Mouse (Mus musculus) spleen, postnatal 36 days (tissue): Measurements from ENCODE around the gene Zfp408.

Experiments used
- DNase-seq, 2 experiments: peaks; one replicate each; pipeline ENCODE4 v3.0.0; 2022; ENCODE audit warnings: low spot score in 2 of 2, mixed read lengths in 1 of 2

The Zfp408 gene

DNA sequence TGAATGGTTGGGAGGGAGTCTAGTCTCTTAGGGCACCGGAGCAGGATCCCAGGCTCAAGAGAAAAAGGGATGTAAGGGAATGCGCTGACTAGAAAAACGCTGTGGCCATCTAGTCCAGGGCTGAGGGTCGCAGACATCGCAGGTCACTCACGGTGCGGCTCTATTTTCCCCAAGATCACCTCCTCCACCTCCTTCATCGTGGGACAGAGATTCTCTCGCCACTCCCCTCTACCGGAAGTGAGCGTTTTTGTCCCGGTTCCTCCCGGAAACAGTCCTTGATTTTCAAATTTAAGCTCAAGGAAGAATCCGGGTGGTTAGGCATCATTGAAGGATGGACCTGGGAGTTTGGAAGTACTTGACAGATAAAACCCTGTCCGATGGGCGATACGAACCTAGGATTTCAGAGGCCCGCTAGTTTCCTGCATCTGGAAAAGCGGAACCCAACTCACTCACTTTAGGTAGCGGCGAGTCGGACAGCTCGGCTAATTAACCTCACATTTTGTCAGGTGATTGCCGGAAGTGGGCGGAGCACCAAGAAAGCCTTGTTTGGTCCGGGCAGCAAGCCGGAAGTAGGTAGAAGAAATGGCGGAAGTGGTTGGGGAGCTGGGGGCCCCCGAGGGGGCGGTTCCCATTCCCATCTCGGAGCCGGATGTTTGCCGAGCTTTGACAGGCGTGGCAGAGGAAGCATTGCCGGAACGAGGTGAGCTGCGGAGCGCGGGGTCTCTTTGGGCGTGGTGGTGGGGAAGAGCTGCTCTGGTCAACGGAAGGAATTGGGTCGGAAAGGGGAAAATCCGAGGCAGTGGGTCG, at the start of gene Zfp408, which contains the start of gene Arhgap1:
Gene Zfp408 (minus strand): TSS at position 239 of the 807 bp plus-strand sequence.
Gene Arhgap1 (plus strand): TSS at position 308 of the 807 bp plus-strand sequence.
- peak; percentile 96 to 97 for DNase-seq

GRCm38 (mm10) chr2:91699225-91699624, 49.6 kb upstream of the Zfp408 start:
- DNase-seq, result no peak

DNA sequence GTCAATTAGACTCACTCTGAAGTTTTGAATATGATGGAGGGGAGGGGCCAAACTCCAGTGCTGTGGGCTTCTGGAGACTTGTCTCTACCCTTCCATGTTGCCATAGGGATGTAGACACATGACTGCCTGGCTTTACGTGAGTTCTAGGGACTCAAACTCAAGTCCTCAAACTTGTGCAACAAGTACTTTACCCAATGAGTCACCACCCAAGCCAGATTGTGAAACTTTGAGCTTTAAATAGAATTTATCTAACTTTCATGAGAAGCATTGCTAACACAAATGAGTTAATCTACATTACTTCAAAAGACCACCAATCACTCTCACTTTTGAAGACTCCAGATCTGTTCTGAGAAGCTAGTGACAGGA, 46.6 kb upstream of the Zfp408 start:
- no peak for DNase-seq

GRCm38 (mm10) chr2:91695436-91696224, 46.0 kb upstream of the Zfp408 start:
- no peak for DNase-seq

DNA sequence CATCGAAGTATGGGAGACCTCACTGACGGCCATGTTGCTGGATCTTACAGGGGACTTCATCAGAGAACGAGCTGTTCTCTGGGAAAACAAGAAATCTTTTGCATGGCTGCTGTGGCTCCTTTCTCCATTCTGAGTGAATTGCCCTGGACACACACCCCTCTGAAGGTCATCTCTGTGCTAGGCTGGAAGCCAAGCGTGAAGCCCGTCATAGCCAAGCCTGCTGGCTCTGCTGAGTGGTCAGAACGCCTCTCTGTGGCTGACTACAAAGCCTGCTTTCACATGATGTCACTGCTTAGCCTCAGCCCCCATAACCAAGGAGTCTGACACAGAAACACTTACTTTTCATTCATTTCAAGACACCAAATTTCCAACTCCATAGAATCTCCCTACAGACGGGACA, 39.9 kb upstream of the Zfp408 start:
- DNase-seq, result no peak

- no peak for DNase-seq
Observed at GRCm38 (mm10) chr2:91683919-91684318, 34.3 kb upstream of the Zfp408 start.

GRCm38 (mm10) chr2:91682850-91683249, 33.3 kb upstream of the Zfp408 start:
- DNase-seq, result peak in 1 of 2 experiments; percentile 16

DNA sequence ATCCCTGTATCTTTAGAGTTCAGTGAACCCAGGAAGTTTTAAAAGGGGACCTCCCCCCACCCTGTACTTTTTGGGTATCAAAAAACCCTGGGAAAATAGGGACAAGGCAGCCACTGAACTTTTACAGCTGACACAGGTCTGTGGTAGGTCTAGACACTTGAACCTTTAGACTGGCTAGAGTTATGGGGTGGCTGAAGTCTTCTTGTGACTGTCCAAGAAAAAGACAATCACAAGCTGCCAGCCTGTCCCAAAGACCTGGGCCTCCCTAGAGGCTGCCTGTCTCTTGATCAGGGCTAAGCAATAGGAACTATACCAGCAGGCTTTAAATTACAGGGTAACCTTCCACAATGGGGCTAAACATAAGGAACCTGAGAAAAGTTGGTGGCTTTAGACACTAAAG, 27.4 kb upstream of the Zfp408 start:
- DNase-seq, result no peak

GRCm38 (mm10) chr2:91676420-91676819, 26.8 kb upstream of the Zfp408 start:
- DNase-seq, result no peak

DNA sequence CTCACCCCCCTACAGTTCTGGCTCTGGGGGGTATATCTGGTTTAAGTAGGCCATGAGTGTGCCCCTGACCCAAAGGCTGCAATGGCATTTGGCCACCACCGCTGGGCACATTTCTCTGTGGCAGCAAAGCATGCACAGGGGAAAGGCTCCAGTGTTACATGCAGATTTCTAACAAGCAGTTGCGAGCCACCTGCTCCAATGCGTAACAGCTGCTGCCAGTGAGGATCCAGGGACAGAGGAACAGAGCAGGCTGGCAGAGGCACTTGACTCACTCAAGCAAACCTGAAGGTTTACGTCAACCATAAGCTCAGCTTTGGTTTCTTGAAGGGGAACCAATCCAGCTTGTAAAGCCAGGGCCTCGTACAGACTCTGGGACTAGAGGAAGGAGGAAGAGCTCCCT, 25.3 kb upstream of the Zfp408 start:
- no peak for DNase-seq

- DNase-seq, result no peak
Observed at GRCm38 (mm10) chr2:91673587-91673986, 24.0 kb upstream of the Zfp408 start.

GRCm38 (mm10) chr2:91670038-91670437, 20.4 kb upstream of the Zfp408 start:
- no peak for DNase-seq

GRCm38 (mm10) chr2:91669326-91669725, 19.7 kb upstream of the Zfp408 start:
- no peak for DNase-seq

DNA sequence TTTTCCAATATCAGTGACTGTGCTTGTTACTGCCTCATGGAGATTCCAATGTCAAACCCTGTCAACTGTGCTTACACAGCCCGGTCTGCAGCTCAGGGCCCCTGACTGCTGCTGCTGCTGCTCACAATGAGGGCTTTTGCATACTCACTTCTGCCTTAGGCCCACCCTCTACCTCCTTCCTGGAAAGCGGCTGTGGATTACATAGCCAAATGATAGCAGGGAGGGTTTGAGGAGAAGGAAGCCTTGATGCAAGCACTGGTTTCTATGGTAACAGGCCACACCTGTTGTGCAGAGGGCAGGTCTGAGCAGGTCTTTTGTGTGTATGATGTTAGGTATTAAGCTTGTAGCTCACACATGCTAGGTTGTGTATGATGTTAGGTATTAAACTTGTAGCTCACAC, 18.2 kb upstream of the Zfp408 start:
- DNase-seq, result no peak

- DNase-seq, result no peak
Observed at GRCm38 (mm10) chr2:91666386-91666910, 16.9 kb upstream of the Zfp408 start.

DNA sequence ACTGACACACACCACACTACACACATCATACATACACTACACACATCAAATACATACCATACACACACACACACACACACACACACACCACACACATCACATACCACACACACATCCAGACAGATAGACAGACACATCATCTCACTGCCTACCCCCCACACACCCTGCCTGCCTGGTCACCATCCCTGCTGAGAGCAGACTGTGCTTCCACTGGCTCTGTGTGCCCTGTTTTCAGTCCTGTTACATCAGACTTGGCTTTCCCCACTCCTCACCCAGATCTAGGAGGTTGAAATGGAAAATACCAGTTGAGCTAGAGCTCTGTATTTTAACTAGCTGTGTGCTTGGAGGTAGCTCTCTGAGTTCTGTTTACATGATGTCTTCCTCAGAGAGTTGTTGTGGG, 15.2 kb upstream of the Zfp408 start:
- DNase-seq, result no peak

DNA sequence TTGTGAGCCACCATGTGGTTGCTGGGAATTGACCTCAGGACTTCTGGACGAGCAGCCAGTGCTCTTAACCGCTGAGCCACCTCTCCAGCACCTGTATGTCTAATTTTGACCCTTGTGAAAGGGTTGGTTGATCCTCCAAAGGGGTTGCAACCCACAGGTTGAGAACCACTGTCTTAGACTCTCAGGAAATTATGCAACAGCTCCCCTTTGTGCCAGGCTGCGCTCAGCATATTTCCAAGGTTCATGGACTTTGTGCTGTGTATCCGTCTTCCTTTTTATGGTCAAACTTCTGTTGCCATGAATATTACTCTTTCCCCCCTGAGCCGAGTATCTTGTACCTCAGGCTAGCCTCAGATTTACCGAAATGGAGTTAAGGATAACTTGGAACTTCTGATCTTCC, 11.4 kb upstream of the Zfp408 start:
- no peak for DNase-seq

DNA sequence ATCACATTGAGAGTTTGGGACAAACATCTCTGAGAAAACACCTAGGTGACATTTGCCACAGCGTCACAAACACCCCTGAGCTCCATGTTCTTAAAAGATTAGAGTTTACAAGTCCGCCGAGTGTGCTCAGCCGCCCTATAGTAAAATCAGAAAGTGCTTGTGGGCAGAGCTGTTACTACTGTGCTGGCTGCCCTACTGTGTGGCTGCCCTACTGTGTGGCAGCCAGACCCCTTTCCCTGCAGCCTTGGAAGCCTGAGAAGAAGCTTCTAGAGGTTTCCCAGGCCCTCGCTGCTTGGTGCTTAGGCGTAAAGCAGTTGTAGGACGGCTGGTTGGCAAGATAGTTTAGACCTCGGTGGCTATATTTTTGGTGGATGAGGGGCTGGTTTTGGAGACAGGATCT, 10.1 kb upstream of the Zfp408 start:
- DNase-seq, result no peak

- no peak for DNase-seq
Observed at GRCm38 (mm10) chr2:91656774-91657173, 7.2 kb upstream of the Zfp408 start.

DNA sequence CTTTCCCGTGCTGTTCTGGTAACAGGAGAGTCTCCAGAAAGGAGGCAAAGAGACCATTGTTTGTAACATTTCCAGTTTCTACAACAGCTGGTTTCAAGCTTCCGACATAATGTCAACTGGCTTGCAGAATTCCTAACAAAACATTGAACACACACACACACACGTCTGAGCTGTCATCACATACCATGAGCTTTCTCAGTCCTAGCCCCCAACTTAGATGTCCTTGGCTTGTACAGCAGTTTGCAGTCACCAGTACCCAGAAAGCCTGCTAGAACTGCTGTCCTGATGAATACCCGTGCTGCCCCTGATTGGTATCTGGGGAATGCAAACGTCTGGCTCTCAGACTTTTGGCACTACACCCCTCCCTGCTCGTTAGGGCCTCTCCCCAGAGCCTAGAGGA, 6.2 kb upstream of the Zfp408 start:
- no peak for DNase-seq

DNA sequence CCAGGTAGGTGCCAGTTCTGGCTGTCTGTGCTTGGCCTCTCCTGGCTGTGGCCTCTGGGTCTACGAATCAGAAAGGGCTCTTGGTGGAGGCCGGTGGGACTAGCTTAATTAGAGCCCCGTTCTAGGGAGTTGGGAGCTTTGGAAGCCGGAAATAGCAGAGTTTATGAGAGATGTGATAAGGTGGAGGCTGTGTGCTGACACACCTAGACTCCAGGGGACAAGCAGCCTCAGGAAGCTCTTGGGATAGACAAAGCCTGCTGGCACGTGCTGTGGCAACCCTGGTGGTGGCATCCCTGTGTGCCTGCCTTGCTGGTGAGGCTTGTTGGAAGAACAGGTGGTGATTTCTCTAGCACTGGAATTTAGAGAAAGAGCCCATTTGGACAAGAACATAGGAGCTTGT, 5.8 kb upstream of the Zfp408 start:
- DNase-seq, result no peak

- DNase-seq, result no peak
Observed at GRCm38 (mm10) chr2:91652863-91653262, 3.3 kb upstream of the Zfp408 start.
